Mouse (Mus musculus) myocyte (in vitro differentiated cells): ENCODE measurements around the gene Sumo3.

Source experiments
- CEBPB ChIP-seq: IDR thresholded peaks from 2 replicates; pipeline ENCODE4 v1.6.1; 2011; ENCODE audit warnings: mild to moderate bottlenecking, moderate library complexity; ENCODE audit not compliant: poor library complexity, insufficient read depth, severe bottlenecking
- E2F4 ChIP-seq: IDR thresholded peaks from one replicate; pipeline ENCODE4 v1.6.1; 2011; ENCODE audit warnings: mild to moderate bottlenecking, control low read depth, moderate library complexity; ENCODE audit not compliant: insufficient read depth
- MAX ChIP-seq: IDR thresholded peaks from one replicate; pipeline ENCODE4 v1.6.1; 2011; ENCODE audit warnings: low read depth, mild to moderate bottlenecking, control low read depth
- MYOD1 ChIP-seq, 3 experiments: IDR thresholded peaks; one replicate each; pipeline ENCODE4 v1.6.1; 2011; ENCODE audit warnings: control low read depth in 2 of 3, low read depth in 2 of 3, mild to moderate bottlenecking in 2 of 3, moderate library complexity in 1 of 3; ENCODE audit not compliant: insufficient read length in 2 of 3, control insufficient read depth in 1 of 3
- MYOG ChIP-seq, 3 experiments: IDR thresholded peaks; one replicate each; pipeline ENCODE4 v1.6.1; 2011; ENCODE audit warnings: control low read depth in 2 of 3, low read depth in 2 of 3, mild to moderate bottlenecking in 2 of 3; ENCODE audit not compliant: insufficient read length in 2 of 3, control insufficient read depth in 1 of 3, insufficient read depth in 1 of 3
- POLR2A ChIP-seq: IDR thresholded peaks from one replicate; pipeline ENCODE4 v1.6.1; 2011; ENCODE audit warnings: low read depth, mild to moderate bottlenecking, control low read depth, moderate library complexity; ENCODE audit not compliant: insufficient read length
- POLR2AphosphoS2 ChIP-seq: IDR thresholded peaks from one replicate; pipeline ENCODE4 v1.6.1; 2011; ENCODE audit warnings: low read depth, control low read depth; ENCODE audit not compliant: insufficient read length
- REST ChIP-seq: IDR thresholded peaks from one replicate; pipeline ENCODE4 v1.6.1; 2011; ENCODE audit warnings: mild to moderate bottlenecking, control low read depth, moderate library complexity; ENCODE audit not compliant: insufficient read depth, insufficient read length
- SRF ChIP-seq: IDR thresholded peaks from one replicate; pipeline ENCODE4 v1.6.1; 2011; ENCODE audit warnings: low read depth; ENCODE audit not compliant: control insufficient read depth, insufficient read length
- TCF12 ChIP-seq: IDR thresholded peaks from one replicate; pipeline ENCODE4 v1.6.1; 2011; ENCODE audit warnings: mild to moderate bottlenecking, control low read depth; ENCODE audit not compliant: poor library complexity, insufficient read depth, severe bottlenecking
- TCF3 ChIP-seq: IDR thresholded peaks from one replicate; pipeline ENCODE4 v1.6.1; 2011; ENCODE audit warnings: low read depth, control low read depth; ENCODE audit not compliant: insufficient read length
- USF1 ChIP-seq: IDR thresholded peaks from one replicate; pipeline ENCODE4 v1.6.1; 2011; ENCODE audit warnings: low read depth, mild to moderate bottlenecking, control low read depth, moderate library complexity

DNA sequence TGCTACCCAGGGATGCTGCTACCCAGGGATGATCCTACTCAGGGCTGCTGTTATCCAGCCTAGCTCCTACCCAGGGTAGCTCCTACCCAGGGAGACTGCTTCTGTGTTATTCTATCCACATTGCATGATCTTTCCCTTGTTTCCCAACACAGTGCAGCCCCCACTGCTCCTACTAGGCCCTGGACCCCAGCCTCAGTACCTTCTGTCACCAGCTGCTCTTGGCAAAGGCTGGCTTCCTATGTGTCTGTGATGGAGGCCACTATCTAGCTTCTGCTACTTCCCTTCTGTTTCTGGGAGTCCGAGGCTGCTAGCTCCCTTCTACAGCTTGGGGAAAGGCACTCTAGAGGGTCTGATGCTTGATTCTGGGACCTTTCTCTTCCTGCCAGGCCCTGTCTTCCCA, 41.6 kb downstream of the Sumo3 start:
- TF ChIP-seq MYOD1 (IDR thresholded peaks at IDR 0.05; ENCODE audit: control insufficient read depth in 1 of 3, insufficient read length in 2 of 3, low read depth in 2 of 3) (no peak), USF1 (no peak), SRF (no peak), POLR2A (no peak), POLR2AphosphoS2 (no peak), MAX (no peak), TCF12 (no peak), MYOG (IDR thresholded peaks at IDR 0.05; ENCODE audit: control insufficient read depth in 1 of 3, insufficient read depth in 1 of 3, insufficient read length in 2 of 3, low read depth in 2 of 3) (no peak), E2F4 (no peak), CEBPB (no peak), TCF3 (no peak), REST (no peak)
